Comparison of ENCODE assay signal across 23 mouse cellular contexts in genomic region chr9:64001081-64001480, GRCm38 (mm10). TPM values are rescaled to one million over a fixed set of nuclear protein-coding genes. Genes with fewer than 3 reads are reported as not detected.
DNase-seq lines count a peak whose midpoint lies in the region; ATAC-seq and TF ChIP-seq lines count a peak whose summit lies in the region.
"Had no signal": no experiment of that assay in that cellular context is flagged by ENCODE, and none has a peak within 500 bp of the region (broad histone marks: within the 10 kb centered on the region; RNA-seq: fewer than 3 reads in every experiment).

No protein-coding gene starts in this region.

- TF ChIP-seq EP300 in liver, postnatal 0 days (IDR thresholded peaks at IDR 0.05; ENCODE audit: low read depth) = no peak

- no peak overlapping the region for H3K4me2 ChIP-seq in forebrain, embryonic 14.5 days (ENCODE audit: low read length)
- H3K4me2 ChIP-seq in heart, embryonic 15.5 days = no peak overlapping the region
- no peak overlapping the region for H3K4me2 ChIP-seq in liver, postnatal 0 days (ENCODE audit: low read depth, low read length)
- no peak overlapping the region for H3K4me2 ChIP-seq in limb, embryonic 15.5 days
- H3K4me2 ChIP-seq: embryonic facial prominence, embryonic 12.5 days; forebrain, embryonic 13.5 days; heart, embryonic 11.5 days; hindbrain, embryonic 12.5 days; intestine, embryonic 15.5 days had no signal

- 0 out of 2 replicates have a peak overlapping the region, but pooled peaks have one; percentile 53 for H3K27ac ChIP-seq in forebrain, embryonic 10.5 days
- no peak overlapping the region for H3K27ac ChIP-seq in forebrain, embryonic 14.5 days (ENCODE audit: low read depth, low read length)
- H3K27ac ChIP-seq in heart, embryonic 15.5 days = 0 out of 2 replicates have a peak overlapping the region, but pooled peaks have one; percentile 39
- H3K27ac ChIP-seq in liver, adult 2 months (replicated peaks; ENCODE audit: insufficient read depth, low read depth, low read length) = no peak overlapping the region
- no peak overlapping the region for H3K27ac ChIP-seq in liver, postnatal 0 days (ENCODE audit: low read depth)
- H3K27ac ChIP-seq in limb, embryonic 15.5 days = peak overlapping the region; percentile 27; the same call in 1 of the 2 replicates
- H3K27ac ChIP-seq: embryonic facial prominence, embryonic 12.5 days; forebrain, embryonic 13.5 days; gastrocnemius, adult 2 months; hindbrain, embryonic 12.5 days; intestine, embryonic 15.5 days had no signal

- no peaks in the 10 kb centered on the region for H3K9me3 ChIP-seq in forebrain, embryonic 10.5 days
- no peaks in the 10 kb centered on the region for H3K9me3 ChIP-seq in forebrain, embryonic 14.5 days (replicated peaks; ENCODE audit: control insufficient read depth, low read length)
- H3K9me3 ChIP-seq in heart, embryonic 15.5 days (replicated peaks) = no peaks in the 10 kb centered on the region
- H3K9me3 ChIP-seq in liver, postnatal 0 days (ENCODE audit: low read length) = no peaks in the 10 kb centered on the region
- no peaks in the 10 kb centered on the region for H3K9me3 ChIP-seq in limb, embryonic 15.5 days
- H3K9me3 ChIP-seq: embryonic facial prominence, embryonic 12.5 days; forebrain, embryonic 13.5 days; hindbrain, embryonic 12.5 days; intestine, embryonic 15.5 days had no signal

- no peak for TF ChIP-seq POLR2A in liver, adult 2 months (IDR thresholded peaks at IDR 0.05; ENCODE audit: extremely low read depth, insufficient read depth, low read length)

- WGBS in forebrain, embryonic 10.5 days = 73% methylated on average over 7 of the region's 7 CpGs
- WGBS in forebrain, embryonic 14.5 days = 66% methylated on average over 7 of the region's 7 CpGs
- 57% methylated on average over 7 of the region's 7 CpGs for WGBS in heart, embryonic 15.5 days
- 54% methylated on average over 7 of the region's 7 CpGs for WGBS in liver, adult 2 months
- 77% methylated on average over 7 of the region's 7 CpGs for WGBS in liver, postnatal 0 days (ENCODE audit: insufficient replicate concordance)
- WGBS in limb, embryonic 15.5 days = 77% methylated on average over 7 of the region's 7 CpGs

- H3K27me3 ChIP-seq in forebrain, embryonic 10.5 days (ENCODE audit: poor library complexity, severe bottlenecking) = no peaks in the 10 kb centered on the region
- H3K27me3 ChIP-seq in forebrain, embryonic 14.5 days (replicated peaks; ENCODE audit: control insufficient read depth, insufficient read depth, low read length) = no peaks in the 10 kb centered on the region
- no peaks in the 10 kb centered on the region for H3K27me3 ChIP-seq in heart, embryonic 15.5 days
- H3K27me3 ChIP-seq in liver, adult 2 months (ENCODE audit: control insufficient read depth, insufficient read depth, low read length) = no peaks in the 10 kb centered on the region
- H3K27me3 ChIP-seq in liver, postnatal 0 days (ENCODE audit: insufficient read depth, low read length) = no peaks in the 10 kb centered on the region
- no peaks in the 10 kb centered on the region for H3K27me3 ChIP-seq in limb, embryonic 15.5 days
- H3K27me3 ChIP-seq: CH12.LX; embryonic facial prominence, embryonic 12.5 days; forebrain, embryonic 13.5 days; hindbrain, embryonic 12.5 days; intestine, embryonic 15.5 days had no signal

- no peak for DNase-seq in forebrain, embryonic 10.5 days (ENCODE audit: extremely low spot score, low spot score)
- no peak for DNase-seq in forebrain, embryonic 14.5 days (ENCODE audit: low spot score)
- no peak for DNase-seq in heart, adult 8-10 months (ENCODE audit: low spot score)
- peak; percentile 94 for DNase-seq in liver, adult 2 months (ENCODE audit: extremely low read depth, low read depth, low spot score)
- DNase-seq in liver, postnatal 0 days = no peak
- DNase-seq: adrenal gland, adult 8-10 months; adrenal gland, postnatal 36 days; cerebellum, adult 2 months; cerebellum, postnatal 10 days; embryo, embryonic 11 days; gastrocnemius, adult 2 months; gastrocnemius, postnatal 25 days; heart, postnatal 36 days; kidney, adult 18-20 months had no signal

- peaks cover 88% of the 10 kb centered on the region for H3K36me3 ChIP-seq in forebrain, embryonic 10.5 days (replicated peaks)
- H3K36me3 ChIP-seq in forebrain, embryonic 14.5 days (ENCODE audit: control insufficient read depth, insufficient read depth, low read length) = no peaks in the 10 kb centered on the region
- peaks cover 35% of the 10 kb centered on the region for H3K36me3 ChIP-seq in heart, embryonic 15.5 days
- H3K36me3 ChIP-seq in liver, adult 2 months (ENCODE audit: control insufficient read depth, insufficient read depth, low read length) = no peaks in the 10 kb centered on the region
- H3K36me3 ChIP-seq in liver, postnatal 0 days (replicated peaks; ENCODE audit: insufficient read depth, low read length) = no peaks in the 10 kb centered on the region; the same call in 1 of the 2 replicates
- peaks cover 45% of the 10 kb centered on the region for H3K36me3 ChIP-seq in limb, embryonic 15.5 days

- no peak for ATAC-seq in forebrain, embryonic 14.5 days
- ATAC-seq in heart, embryonic 15.5 days (replicated peaks; ENCODE audit: insufficient number of reproducible peaks, insufficient read depth, low FRiP score, low read depth) = no peak
- ATAC-seq in liver, postnatal 0 days = no peak
- ATAC-seq in limb, embryonic 15.5 days (ENCODE audit: insufficient number of reproducible peaks, low FRiP score, low TSS enrichment, low read depth) = no peak
- ATAC-seq in monocyte, adult 5-6 weeks (replicated peaks; ENCODE audit: insufficient number of reproducible peaks, low FRiP score, low TSS enrichment, poor library complexity, severe bottlenecking) = no peak
- ATAC-seq: forebrain, embryonic 13.5 days; intestine, embryonic 15.5 days had no signal

- peaks cover 59% of the 10 kb centered on the region for H3K4me1 ChIP-seq in forebrain, embryonic 10.5 days
- peaks cover 3% of the 10 kb centered on the region; the same call in 1 of the 2 replicates for H3K4me1 ChIP-seq in forebrain, embryonic 14.5 days (ENCODE audit: control insufficient read depth, insufficient read depth, low read length)
- H3K4me1 ChIP-seq in heart, embryonic 15.5 days (replicated peaks) = peaks cover 71% of the 10 kb centered on the region
- peaks cover 12% of the 10 kb centered on the region for H3K4me1 ChIP-seq in liver, adult 2 months (ENCODE audit: control insufficient read depth, insufficient read depth, low read length)
- H3K4me1 ChIP-seq in liver, postnatal 0 days (ENCODE audit: insufficient read depth) = no peaks in the 10 kb centered on the region
- peaks cover 61% of the 10 kb centered on the region for H3K4me1 ChIP-seq in limb, embryonic 15.5 days

- H3K4me3 ChIP-seq in forebrain, embryonic 10.5 days = no peak overlapping the region
- H3K4me3 ChIP-seq in forebrain, embryonic 14.5 days (ENCODE audit: low read depth, low read length) = no peak overlapping the region
- no peak overlapping the region for H3K4me3 ChIP-seq in heart, embryonic 15.5 days
- no peak overlapping the region for H3K4me3 ChIP-seq in liver, adult 2 months (ENCODE audit: insufficient read depth, low read depth, low read length)
- no peak overlapping the region for H3K4me3 ChIP-seq in liver, postnatal 0 days (ENCODE audit: low read depth, low read length)
- H3K4me3 ChIP-seq in limb, embryonic 15.5 days = no peak overlapping the region
- H3K4me3 ChIP-seq: embryonic facial prominence, embryonic 12.5 days; forebrain, embryonic 13.5 days; gastrocnemius, adult 2 months; hindbrain, embryonic 12.5 days; intestine, embryonic 15.5 days had no signal

- no peak overlapping the region for H3K9ac ChIP-seq in forebrain, embryonic 14.5 days (ENCODE audit: low read length)
- H3K9ac ChIP-seq in heart, embryonic 15.5 days = no peak overlapping the region
- H3K9ac ChIP-seq in liver, adult 2 months (ENCODE audit: low read depth, low read length) = no peak overlapping the region
- no peak overlapping the region for H3K9ac ChIP-seq in liver, postnatal 0 days (replicated peaks)
- no peak overlapping the region for H3K9ac ChIP-seq in limb, embryonic 15.5 days
- H3K9ac ChIP-seq: embryonic facial prominence, embryonic 12.5 days; forebrain, embryonic 13.5 days; hindbrain, embryonic 12.5 days; intestine, embryonic 15.5 days had no signal

- no peaks in the 10 kb centered on the region for H3K79me2 ChIP-seq in liver, adult 2 months (ENCODE audit: control insufficient read depth, insufficient read depth, low read length)

- no peak for TF ChIP-seq CTCF in liver, adult 2 months (IDR thresholded peaks at IDR 0.05; ENCODE audit: low read depth, low read length)
- no peak for TF ChIP-seq CTCF in liver, postnatal 0 days (IDR thresholded peaks at IDR 0.05; ENCODE audit: low read depth)

RNA-seq across cellular contexts. Expression of gene Smad6, which starts 20.8 kb away (rescaled TPM):
- polyA plus RNA-seq in forebrain, embryonic 10.5 days (2016; fragmentation: Nextera tagmentation; extraction: Ambion mirVana) = 3.6 and 3.7 TPM in 2 replicates
- polyA plus RNA-seq in forebrain, embryonic 14.5 days (2014; fragmentation: Nextera tagmentation; extraction: Ambion mirVana) = 1.8 and 1.9 TPM in 2 replicates
- polyA plus RNA-seq in heart, embryonic 15.5 days (2015; fragmentation: Nextera tagmentation; extraction: Ambion mirVana) = 16.4 and 19.8 TPM in 2 replicates
- total RNA-seq in heart, adult 8-10 months (2022) = 10 to 100 TPM; 10.9 to 16.5 (median 11.9) TPM
- total RNA-seq in liver, adult 2 months (2014; rRNA removed) = 4.1 and 6.0 TPM in 2 replicates
- polyA plus RNA-seq in liver, adult 2 months (2012; rRNA removed) = 11.4 and 12.6 TPM in 2 replicates
- polyA plus RNA-seq in liver, postnatal 0 days (2015; fragmentation: Nextera tagmentation; extraction: Ambion mirVana) = 1.8 and 2.9 TPM in 2 replicates
- 7.1 and 9.4 TPM in 2 replicates for polyA plus RNA-seq in limb, embryonic 15.5 days (2015; fragmentation: Nextera tagmentation; extraction: Ambion mirVana)
- 0.43 to 2.4 TPM (median 0.86 TPM) in 3 replicates for total RNA-seq in monocyte, adult 5-6 weeks (2017)
- total RNA-seq: CH12.LX had no signal

Comparison
In these comparisons a context has a peak if more than half of its experiments do, and no peak if none do; other contexts are left out.
1. H3K27ac ChIP-seq: peak in forebrain, embryonic 10.5 days (single experiment), heart, embryonic 15.5 days (single experiment) and limb, embryonic 15.5 days (single experiment); none in forebrain, embryonic 14.5 days (single experiment), liver, adult 2 months (single experiment) and liver, postnatal 0 days (single experiment).